Mouse (Mus musculus) intestine, embryonic 15.5 days (tissue): ENCODE measurements around the gene Dlg2. TPM values are rescaled to one million over a fixed set of nuclear protein-coding genes. Genes with fewer than 3 reads are reported as not detected.

Source experiments
- ATAC-seq: fragments of 200-750 bp; cut with Nextera tagmentation; 2 replicates; pipeline ENCODE4 v1.8.0; 2017; ENCODE audit warnings: moderate TSS enrichment, moderate library complexity
- H3K27ac ChIP-seq: fragments of 300-500 bp; sonication (generic); 2 replicates; pipeline ENCODE4 v1.5.1; 2015; ENCODE audit warnings: mild to moderate bottlenecking, inconsistent platforms
- H3K27me3 ChIP-seq: fragments of 300-500 bp; sonication (generic); replicated peaks from 2 replicates; pipeline ENCODE4 v1.6.1; 2015; ENCODE audit warnings: inconsistent platforms
- H3K36me3 ChIP-seq: fragments of 300-500 bp; sonication (generic); 2 replicates; pipeline ENCODE4 v1.6.1; 2015; ENCODE audit warnings: inconsistent platforms
- H3K4me1 ChIP-seq: fragments of 300-500 bp; sonication (generic); replicated peaks from 2 replicates; pipeline ENCODE4 v1.6.1; 2015; ENCODE audit warnings: inconsistent platforms
- H3K4me2 ChIP-seq: fragments of 300-500 bp; sonication (generic); replicated peaks from 2 replicates; pipeline ENCODE4 v1.6.1; 2015; ENCODE audit warnings: mild to moderate bottlenecking, inconsistent platforms
- H3K4me3 ChIP-seq: fragments of 300-500 bp; sonication (generic); replicated peaks from 2 replicates; pipeline ENCODE4 v1.5.1; 2015; ENCODE audit warnings: inconsistent platforms
- H3K9ac ChIP-seq: fragments of 300-500 bp; sonication (generic); 2 replicates; pipeline ENCODE4 v1.6.1; 2015; ENCODE audit warnings: inconsistent platforms
- H3K9me3 ChIP-seq: fragments of 300-500 bp; sonication (generic); 2 replicates; pipeline ENCODE4 v1.6.1; 2016; ENCODE audit warnings: inconsistent platforms
- WGBS: fragments of 180-500 bp; shearing (Covaris S2); methylation state at CpG from one replicate; pipeline ENCODE4 v1.1.7; 2015; 5-methylcytosine and 5-hydroxymethylcytosine counted together
- polyA plus RNA-seq: library from polyadenylated mRNA; unstranded; fragments of >200 nt; fragmentation: Nextera tagmentation; extraction: Ambion mirVana; gene quantifications from 2 replicates; pipeline ENCODE4 v1.2.1, GENCODE M21; 2015

Gene Dlg2
- polyA plus RNA-seq, 1 experiment from 2014 or later: 4.8 TPM

- WGBS: 78% methylated on average over 4 of the region's 4 CpGs
- Histone ChIP-seq H3K27me3 (no peaks in the 10 kb centered on the region), H3K4me2 (no peak overlapping the region), H3K4me1 (no peaks in the 10 kb centered on the region), H3K36me3 (no peaks in the 10 kb centered on the region), H3K27ac (no peak overlapping the region), H3K9me3 (no peaks in the 10 kb centered on the region), H3K4me3 (no peak overlapping the region), H3K9ac (no peak overlapping the region)
- ATAC-seq: no peak
These were observed 1719.5 kb downstream of the Dlg2 start for GRCm38 (mm10) chr7:92196004-92196403.

DNA sequence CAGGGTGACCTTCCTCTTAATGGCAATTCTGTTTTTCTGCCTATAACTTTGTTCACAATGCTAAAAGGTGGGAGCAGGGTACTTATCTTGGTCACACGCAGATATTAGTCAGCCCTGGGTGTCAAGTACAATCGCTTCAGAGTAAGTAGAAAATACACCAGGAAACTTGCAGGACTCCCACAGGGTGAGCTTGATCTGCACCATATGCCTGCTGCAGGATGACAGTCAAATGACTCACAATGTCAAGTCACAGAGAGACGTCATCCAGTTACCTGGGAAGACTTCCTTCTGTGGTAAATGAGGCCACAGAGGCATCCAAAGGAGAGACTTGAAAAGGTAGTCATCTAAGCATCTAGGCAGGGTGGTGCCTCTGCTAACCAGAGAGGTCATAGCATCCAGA is 1721.1 kb downstream of the Dlg2 start:
- H3K27me3 ChIP-seq: no peaks in the 10 kb centered on the region
- H3K9ac ChIP-seq: no peak overlapping the region
- ATAC-seq: no peak
- H3K9me3 ChIP-seq: no peaks in the 10 kb centered on the region
- no peaks in the 10 kb centered on the region for H3K4me1 ChIP-seq
- no peak overlapping the region for H3K4me3 ChIP-seq
- H3K27ac ChIP-seq: no peak overlapping the region
- WGBS: 75% methylated on average over 3 of the region's 3 CpGs
- no peaks in the 10 kb centered on the region for H3K36me3 ChIP-seq
- no peak overlapping the region for H3K4me2 ChIP-seq

- no peak overlapping the region for H3K9ac ChIP-seq
- H3K4me1 ChIP-seq: no peaks in the 10 kb centered on the region
- no peaks in the 10 kb centered on the region for H3K36me3 ChIP-seq
- no peak overlapping the region for H3K4me3 ChIP-seq
- no peak for ATAC-seq
- no peak overlapping the region for H3K27ac ChIP-seq
- H3K4me2 ChIP-seq: no peak overlapping the region
- no peaks in the 10 kb centered on the region for H3K9me3 ChIP-seq
- WGBS: 70% methylated on average over 1 of the region's 1 CpGs
- H3K27me3 ChIP-seq: no peaks in the 10 kb centered on the region
These were observed 1722.7 kb downstream of the Dlg2 start for GRCm38 (mm10) chr7:92199131-92199530.

GRCm38 (mm10) chr7:92210701-92211100 is 1734.2 kb downstream of the Dlg2 start:
- WGBS: 81% methylated on average over 5 of the region's 5 CpGs
- no peak overlapping the region for H3K9ac ChIP-seq
- no peaks in the 10 kb centered on the region for H3K36me3 ChIP-seq
- no peak overlapping the region for H3K27ac ChIP-seq
- H3K4me2 ChIP-seq: no peak overlapping the region
- H3K4me1 ChIP-seq: no peaks in the 10 kb centered on the region
- H3K27me3 ChIP-seq: no peaks in the 10 kb centered on the region
- H3K9me3 ChIP-seq: no peaks in the 10 kb centered on the region
- H3K4me3 ChIP-seq: no peak overlapping the region
- no peak for ATAC-seq

- no peak for ATAC-seq
- no peaks in the 10 kb centered on the region for H3K27me3 ChIP-seq
- no peak overlapping the region for H3K27ac ChIP-seq
- no peak overlapping the region for H3K9ac ChIP-seq
- H3K4me2 ChIP-seq: no peak overlapping the region
- WGBS: 90% methylated on average over 5 of the region's 5 CpGs
- H3K4me3 ChIP-seq: no peak overlapping the region
- no peaks in the 10 kb centered on the region for H3K36me3 ChIP-seq
- H3K9me3 ChIP-seq: no peaks in the 10 kb centered on the region
- no peaks in the 10 kb centered on the region for H3K4me1 ChIP-seq
These were observed 1737.3 kb downstream of the Dlg2 start for GRCm38 (mm10) chr7:92213751-92214150.

GRCm38 (mm10) chr7:92218171-92218570 is 1741.7 kb downstream of the Dlg2 start:
- no peaks in the 10 kb centered on the region for H3K9me3 ChIP-seq
- H3K36me3 ChIP-seq: no peaks in the 10 kb centered on the region
- no peak overlapping the region for H3K4me2 ChIP-seq
- no peak overlapping the region for H3K9ac ChIP-seq
- no peaks in the 10 kb centered on the region for H3K27me3 ChIP-seq
- no peak overlapping the region for H3K4me3 ChIP-seq
- no peak overlapping the region for H3K27ac ChIP-seq
- peak; percentile 73 for ATAC-seq
- H3K4me1 ChIP-seq: no peaks in the 10 kb centered on the region

DNA sequence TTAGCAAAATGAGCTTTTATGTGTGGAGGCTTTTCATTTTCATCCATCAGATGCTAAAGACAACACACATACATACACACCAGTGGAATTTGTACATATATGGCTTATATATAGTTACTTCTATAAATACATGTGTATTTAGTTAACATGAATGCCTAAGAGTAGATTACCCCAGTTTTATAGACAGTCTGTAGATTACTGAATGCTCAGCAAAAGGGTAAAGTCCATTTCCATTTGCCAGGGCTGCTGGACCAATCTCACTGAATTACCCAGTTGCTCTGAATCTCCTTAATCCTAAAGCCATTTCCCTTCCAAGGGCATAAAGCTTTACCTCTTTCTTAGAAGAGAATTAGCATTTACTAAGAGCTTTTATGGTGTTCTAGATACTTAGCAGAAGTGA is 1744.1 kb downstream of the Dlg2 start:
- H3K9me3 ChIP-seq: no peaks in the 10 kb centered on the region
- no peak overlapping the region for H3K9ac ChIP-seq
- ATAC-seq: peak; percentile 88
- no peaks in the 10 kb centered on the region for H3K27me3 ChIP-seq
- H3K27ac ChIP-seq: no peak overlapping the region
- H3K4me2 ChIP-seq: no peak overlapping the region
- H3K4me1 ChIP-seq: no peaks in the 10 kb centered on the region
- H3K4me3 ChIP-seq: no peak overlapping the region
- H3K36me3 ChIP-seq: no peaks in the 10 kb centered on the region

- Histone ChIP-seq H3K4me3 (no peak overlapping the region), H3K9ac (no peak overlapping the region), H3K27me3 (no peaks in the 10 kb centered on the region), H3K27ac (no peak overlapping the region), H3K4me1 (no peaks in the 10 kb centered on the region), H3K36me3 (no peaks in the 10 kb centered on the region), H3K4me2 (no peak overlapping the region), H3K9me3 (no peaks in the 10 kb centered on the region)
- ATAC-seq: no peak
- WGBS: 67% methylated on average over 11 of the region's 11 CpGs
These were observed 1758.2 kb downstream of the Dlg2 start for GRCm38 (mm10) chr7:92234476-92235202.

- no peaks in the 10 kb centered on the region for H3K27me3 ChIP-seq
- WGBS: 48% methylated on average over 12 of the region's 12 CpGs
- no peaks in the 10 kb centered on the region for H3K36me3 ChIP-seq
- H3K4me2 ChIP-seq: no peak overlapping the region
- H3K9me3 ChIP-seq: no peaks in the 10 kb centered on the region
- ATAC-seq: no peak
- no peak overlapping the region for H3K27ac ChIP-seq
- H3K9ac ChIP-seq: no peak overlapping the region
- no peaks in the 10 kb centered on the region for H3K4me1 ChIP-seq
- H3K4me3 ChIP-seq: no peak overlapping the region
These were observed 1759.1 kb downstream of the Dlg2 start for GRCm38 (mm10) chr7:92235541-92236031.

- H3K27me3 ChIP-seq: no peaks in the 10 kb centered on the region
- ATAC-seq: no peak
- no peaks in the 10 kb centered on the region for H3K4me1 ChIP-seq
- no peak overlapping the region for H3K4me3 ChIP-seq
- 79% methylated on average over 2 of the region's 2 CpGs for WGBS
- H3K36me3 ChIP-seq: no peaks in the 10 kb centered on the region
- H3K9me3 ChIP-seq: no peaks in the 10 kb centered on the region
- H3K9ac ChIP-seq: no peak overlapping the region
- H3K27ac ChIP-seq: no peak overlapping the region
- no peak overlapping the region for H3K4me2 ChIP-seq
These were observed 1764.4 kb downstream of the Dlg2 start for GRCm38 (mm10) chr7:92240908-92241307.

GRCm38 (mm10) chr7:92247594-92247993 is 1771.1 kb downstream of the Dlg2 start:
- Histone ChIP-seq H3K4me2 (no peak overlapping the region), H3K27me3 (no peaks in the 10 kb centered on the region), H3K9ac (no peak overlapping the region), H3K4me1 (no peaks in the 10 kb centered on the region), H3K36me3 (no peaks in the 10 kb centered on the region), H3K4me3 (no peak overlapping the region), H3K27ac (no peak overlapping the region), H3K9me3 (no peaks in the 10 kb centered on the region)
- WGBS: 93% methylated on average over 3 of the region's 3 CpGs
- ATAC-seq: no peak

DNA sequence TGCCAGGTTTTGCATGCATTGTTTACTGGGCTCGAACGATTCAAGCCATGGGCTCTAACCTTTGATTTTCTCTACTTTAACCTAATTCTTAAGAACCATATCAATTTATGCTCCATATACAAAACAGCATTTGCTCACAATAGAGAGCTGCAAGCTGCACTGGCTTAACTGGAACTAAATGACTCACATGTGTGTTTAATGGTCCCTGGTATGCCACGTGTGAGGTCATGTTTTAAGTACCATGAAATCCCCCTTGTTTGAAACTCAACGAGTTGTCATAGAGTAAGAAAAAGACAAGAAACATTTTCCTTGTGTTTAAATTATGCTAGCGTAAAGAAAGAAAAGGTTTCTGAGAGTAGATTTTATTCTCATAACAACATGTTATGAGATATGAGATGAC is 1772.1 kb downstream of the Dlg2 start:
- Histone ChIP-seq H3K4me3 (no peak overlapping the region), H3K36me3 (no peaks in the 10 kb centered on the region), H3K27me3 (no peaks in the 10 kb centered on the region), H3K4me1 (no peaks in the 10 kb centered on the region), H3K9me3 (no peaks in the 10 kb centered on the region), H3K9ac (no peak overlapping the region), H3K27ac (no peak overlapping the region), H3K4me2 (no peak overlapping the region)
- WGBS: 76% methylated on average over 5 of the region's 5 CpGs
- no peak for ATAC-seq

DNA sequence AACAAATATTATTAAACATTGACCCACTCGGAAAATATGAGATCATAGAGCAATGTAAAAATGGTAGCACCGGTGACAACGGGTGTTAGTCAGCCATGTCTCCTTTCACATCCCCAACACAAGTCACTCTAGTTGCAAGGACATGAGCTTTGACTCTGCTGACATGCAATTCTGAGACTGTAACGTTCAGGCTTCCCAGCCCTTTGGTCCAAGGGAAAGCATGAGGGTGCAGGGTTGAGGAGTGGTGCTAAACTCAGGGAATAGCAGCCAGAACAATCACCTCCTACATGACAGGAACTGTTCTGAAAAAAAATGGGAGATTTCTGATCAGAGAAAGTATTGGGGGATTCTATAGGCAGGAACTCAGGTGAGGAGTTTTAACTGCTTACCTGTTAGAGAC is 1781.7 kb downstream of the Dlg2 start:
- Histone ChIP-seq H3K27ac (no peak overlapping the region), H3K27me3 (no peaks in the 10 kb centered on the region), H3K36me3 (no peaks in the 10 kb centered on the region), H3K4me3 (no peak overlapping the region), H3K4me1 (no peaks in the 10 kb centered on the region), H3K9ac (no peak overlapping the region), H3K4me2 (no peak overlapping the region), H3K9me3 (no peaks in the 10 kb centered on the region)
- peak; percentile 30; the same call in 1 of the 2 replicates for ATAC-seq
- WGBS: 72% methylated on average over 4 of the region's 4 CpGs
